Mouse (Mus musculus): ENCODE measurements at regions not wholly inside any gene's neighbourhood (a gene's known extent, or its start where the extent isn't known, plus 50 kb on each side); places are given as distances from the start of the nearest gene placed in this dataset.

- peak; percentile 1 for DNase-seq (ENCODE audit: low read depth, low spot score)
- no peaks in the 10 kb centered on the region for H3K9me3 ChIP-seq (replicated peaks; ENCODE audit: insufficient read depth, low read length)
- TF ChIP-seq TAL1 (IDR thresholded peaks at IDR 0.05; ENCODE audit: low read length) (no peak), JUND (IDR thresholded peaks at IDR 0.05; ENCODE audit: low read depth, low read length) (no peak), BHLHE40 (IDR thresholded peaks at IDR 0.05; ENCODE audit: borderline replicate concordance, low read depth, low read length) (no peak), SIN3A (IDR thresholded peaks at IDR 0.05; ENCODE audit: low read length) (no peak), NELFE (IDR thresholded peaks at IDR 0.05; ENCODE audit: low read depth, low read length) (no peak), POLR2A (IDR thresholded peaks at IDR 0.05; ENCODE audit: control insufficient read depth in 1 of 2, insufficient read depth in 1 of 2, low read depth in 1 of 2, low read length in 2 of 2, poor library complexity in 1 of 2) (no peak), SMC3 (IDR thresholded peaks at IDR 0.05; ENCODE audit: low read depth, low read length) (no peak), MYC (IDR thresholded peaks at IDR 0.05; ENCODE audit: low read depth, low read length) (no peak), E2F4 (IDR thresholded peaks at IDR 0.05; ENCODE audit: borderline replicate concordance, low read depth, low read length) (no peak), USF2 (IDR thresholded peaks at IDR 0.05; ENCODE audit: borderline replicate concordance in 1 of 2, insufficient read depth in 1 of 2, low read depth in 1 of 2, low read length in 2 of 2) (no peak), ETS1 (IDR thresholded peaks at IDR 0.05; ENCODE audit: low read depth, low read length) (no peak), RAD21 (IDR thresholded peaks at IDR 0.05; ENCODE audit: low read depth, low read length) (no peak), CTCF (IDR thresholded peaks at IDR 0.05 in 2 of 3, conservative IDR thresholded peaks at IDR 0.05 in 1 of 3; ENCODE audit: control insufficient read depth in 1 of 3, insufficient read depth in 1 of 3, low read depth in 2 of 3, low read length in 3 of 3, poor library complexity in 1 of 3, severe bottlenecking in 1 of 3) (no peak), KAT2A (conservative IDR thresholded peaks at IDR 0.05; ENCODE audit: low read depth, low read length) (no peak), POLR2AphosphoS5 (IDR thresholded peaks at IDR 0.05; ENCODE audit: borderline replicate concordance, low read depth, low read length) (no peak), MAFK (IDR thresholded peaks at IDR 0.05; ENCODE audit: borderline replicate concordance, low read depth, low read length) (no peak), GABPA (IDR thresholded peaks at IDR 0.05; ENCODE audit: low read depth, low read length) (no peak), CHD2 (IDR thresholded peaks at IDR 0.05; ENCODE audit: low read length) (no peak)
Measured at GRCm38 (mm10) chr15:88325108-88325507, 275.0 kb upstream of the Zdhhc25 start.

GRCm38 (mm10) chr15:88353206-88353605 is 246.9 kb upstream of the Zdhhc25 start:
- no peaks in the 10 kb centered on the region for H3K9me3 ChIP-seq (replicated peaks; ENCODE audit: insufficient read depth, low read length)
- H3K4me1 ChIP-seq (ENCODE audit: control insufficient read depth in 1 of 2, insufficient read depth in 2 of 2, low read length in 2 of 2): no peaks in the 10 kb centered on the region
- TF ChIP-seq TCF12 (IDR thresholded peaks at IDR 0.05; ENCODE audit: low read depth, low read length): no peak
- no peak for TF ChIP-seq SIN3A (IDR thresholded peaks at IDR 0.05; ENCODE audit: low read length)
- TF ChIP-seq NELFE (IDR thresholded peaks at IDR 0.05; ENCODE audit: low read depth, low read length): no peak
- TF ChIP-seq USF1 (IDR thresholded peaks at IDR 0.05; ENCODE audit: low read depth, low read length): no peak
- TF ChIP-seq MAZ (IDR thresholded peaks at IDR 0.05; ENCODE audit: low read depth, low read length): no peak
- TF ChIP-seq RAD21 (IDR thresholded peaks at IDR 0.05; ENCODE audit: low read depth, low read length): no peak
- no peak for TF ChIP-seq POLR2A (IDR thresholded peaks at IDR 0.05; ENCODE audit: control insufficient read depth in 1 of 2, insufficient read depth in 1 of 2, low read depth in 1 of 2, low read length in 2 of 2, poor library complexity in 1 of 2)
- no peak for TF ChIP-seq MYC (IDR thresholded peaks at IDR 0.05; ENCODE audit: low read depth, low read length)
- no peak for TF ChIP-seq MXI1 (IDR thresholded peaks at IDR 0.05; ENCODE audit: low read depth, low read length)
- TF ChIP-seq ZKSCAN1 (IDR thresholded peaks at IDR 0.05; ENCODE audit: low read depth, low read length): no peak
- TF ChIP-seq EP300 (IDR thresholded peaks at IDR 0.05; ENCODE audit: low read depth in 1 of 2, low read length in 2 of 2): no peak
- no peak for TF ChIP-seq MAX (IDR thresholded peaks at IDR 0.05; ENCODE audit: low read length)
- no peak for TF ChIP-seq CHD1 (IDR thresholded peaks at IDR 0.05; ENCODE audit: low read depth, low read length)
- TF ChIP-seq CTCF (IDR thresholded peaks at IDR 0.05 in 2 of 3, conservative IDR thresholded peaks at IDR 0.05 in 1 of 3; ENCODE audit: control insufficient read depth in 1 of 3, insufficient read depth in 1 of 3, low read depth in 2 of 3, low read length in 3 of 3, poor library complexity in 1 of 3, severe bottlenecking in 1 of 3): no peak
- no peak for TF ChIP-seq GATA1 (IDR thresholded peaks at IDR 0.05; ENCODE audit: low read depth, low read length)
- TF ChIP-seq POLR2AphosphoS5 (IDR thresholded peaks at IDR 0.05; ENCODE audit: borderline replicate concordance, low read depth, low read length): no peak
- no peak for TF ChIP-seq POLR2AphosphoS2 (IDR thresholded peaks at IDR 0.05; ENCODE audit: low read length)
- no peak for TF ChIP-seq CHD2 (IDR thresholded peaks at IDR 0.05; ENCODE audit: low read length)

More at GRCm38 (mm10) chr15:88325108-88325507, 275.0 kb upstream of the Zdhhc25 start:
- Histone ChIP-seq H3K36me3 (ENCODE audit: control insufficient read depth in 1 of 2, insufficient read depth in 2 of 2, low read length in 2 of 2) (no peaks in the 10 kb centered on the region), H3K27me3 (ENCODE audit: control insufficient read depth in 1 of 2, insufficient read depth in 2 of 2, low read length in 2 of 2) (no peaks in the 10 kb centered on the region), H3K4me3 (ENCODE audit: control insufficient read depth in 1 of 2, insufficient read depth in 1 of 2, low read depth in 2 of 2, low read length in 2 of 2) (no peak overlapping the region), H3K9ac (ENCODE audit: control insufficient read depth, low read depth, low read length, poor library complexity, severe bottlenecking) (no peak overlapping the region), H3K79me2 (ENCODE audit: control insufficient read depth, insufficient read depth, low read length, poor library complexity) (no peaks in the 10 kb centered on the region), H3K4me1 (ENCODE audit: control insufficient read depth in 1 of 2, insufficient read depth in 2 of 2, low read length in 2 of 2) (no peaks in the 10 kb centered on the region), H3K27ac (ENCODE audit: control insufficient read depth, low read depth, low read length) (no peak overlapping the region)

More at GRCm38 (mm10) chr15:88353206-88353605, 246.9 kb upstream of the Zdhhc25 start:
- Histone ChIP-seq H3K79me2 (ENCODE audit: control insufficient read depth, insufficient read depth, low read length, poor library complexity) (no peaks in the 10 kb centered on the region), H3K36me3 (ENCODE audit: control insufficient read depth in 1 of 2, insufficient read depth in 2 of 2, low read length in 2 of 2) (no peaks in the 10 kb centered on the region), H3K27me3 (ENCODE audit: control insufficient read depth in 1 of 2, insufficient read depth in 2 of 2, low read length in 2 of 2) (no peaks in the 10 kb centered on the region), H3K4me3 (ENCODE audit: control insufficient read depth in 1 of 2, insufficient read depth in 1 of 2, low read depth in 2 of 2, low read length in 2 of 2) (no peak overlapping the region), H3K27ac (ENCODE audit: control insufficient read depth, low read depth, low read length) (no peak overlapping the region), H3K9ac (ENCODE audit: control insufficient read depth, low read depth, low read length, poor library complexity, severe bottlenecking) (no peak overlapping the region)
- DNase-seq (ENCODE audit: low read depth, low spot score): no peak
